Mouse (Mus musculus) MEL (cell line): Measurements from ENCODE around the gene Urad.

Source experiments
- EP300 ChIP-seq, 2 experiments: IDR thresholded peaks; 2 replicates each; pipeline ENCODE4 v1.6.1; 2011; ENCODE audit warnings: improper control_type of control experiment in 2 of 2, low read length in 2 of 2, low read depth in 1 of 2, mild to moderate bottlenecking in 1 of 2
- USF1 ChIP-seq: IDR thresholded peaks from 2 replicates; pipeline ENCODE4 v1.6.1; 2014; ENCODE audit warnings: low read depth, mild to moderate bottlenecking, inconsistent platforms, low read length, improper control_type of control experiment, moderate library complexity
- USF2 ChIP-seq, 2 experiments: IDR thresholded peaks; 2 replicates each; pipeline ENCODE4 v1.6.1; 2011 to 2012; ENCODE audit warnings: improper control_type of control experiment in 2 of 2, low read length in 2 of 2, borderline replicate concordance in 1 of 2, inconsistent platforms in 1 of 2, low read depth in 1 of 2, mild to moderate bottlenecking in 1 of 2; ENCODE audit not compliant: insufficient read depth in 1 of 2

DNA sequence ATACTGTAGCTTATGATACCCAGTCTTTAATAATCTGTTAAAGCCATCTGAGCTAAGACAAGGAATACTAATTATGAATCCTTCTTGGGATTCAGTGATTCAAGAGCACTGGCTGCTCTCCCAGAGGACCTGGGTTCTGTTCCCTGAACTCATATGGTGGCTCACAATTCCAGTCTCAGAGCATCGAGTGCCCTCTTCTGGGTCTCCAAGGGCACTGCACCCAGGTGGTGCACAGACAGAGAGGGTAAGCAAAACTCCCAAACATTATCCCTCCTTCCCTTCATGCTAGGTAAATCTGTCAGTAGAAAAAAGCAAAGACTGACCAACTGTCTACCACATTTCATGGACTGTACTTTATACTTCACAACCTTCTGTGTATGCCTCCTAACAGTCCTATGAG lies 23.7 kb upstream of the Urad start:
- TF ChIP-seq USF2 (IDR thresholded peaks at IDR 0.05; ENCODE audit: borderline replicate concordance in 1 of 2, insufficient read depth in 1 of 2, low read depth in 1 of 2, low read length in 2 of 2) (no peak), USF1 (no peak), EP300 (IDR thresholded peaks at IDR 0.05; ENCODE audit: low read depth in 1 of 2, low read length in 2 of 2) (no peak)
